Mouse (Mus musculus) midbrain, postnatal 0 days (tissue): ENCODE results near the gene Slc16a10. TPM values are rescaled to one million over a fixed set of nuclear protein-coding genes. Genes with fewer than 3 reads are reported as not detected.
A peak's percentile ranks its signal among the peaks of the same experiment; 100 is the strongest.

Experiments used
- ATAC-seq: fragments of 200-750 bp; cut with Nextera tagmentation; 2 replicates; pipeline ENCODE4 v1.8.0; 2017; ENCODE audit warnings: moderate number of reproducible peaks, mild to moderate bottlenecking, moderate TSS enrichment, moderate library complexity; ENCODE audit not compliant: low FRiP score
- DNase-seq: peaks from one replicate; pipeline ENCODE4 v3.0.0-alpha.2; 2015; ENCODE audit warnings: low spot score
- H3K27ac ChIP-seq: fragments of 300-500 bp; sonication (generic); 2 replicates; pipeline ENCODE4 v1.5.1; 2014; ENCODE audit warnings: low read depth, mild to moderate bottlenecking, low read length, mixed read lengths
- H3K27me3 ChIP-seq: fragments of 300-500 bp; sonication (generic); 2 replicates; pipeline ENCODE4 v1.6.1; 2014; ENCODE audit warnings: low read length, control low read depth, mixed read lengths; ENCODE audit not compliant: insufficient read depth
- H3K36me3 ChIP-seq: fragments of 300-500 bp; sonication (generic); 2 replicates; pipeline ENCODE4 v1.6.1; 2014; ENCODE audit warnings: low read length, control low read depth, mixed read lengths; ENCODE audit not compliant: insufficient read depth
- H3K4me1 ChIP-seq: fragments of 300-500 bp; sonication (generic); 2 replicates; pipeline ENCODE4 v1.6.1; 2014; ENCODE audit warnings: mild to moderate bottlenecking, control low read depth, antibody characterized with exemption, low read length, mixed read lengths; ENCODE audit not compliant: insufficient read depth
- H3K4me2 ChIP-seq: fragments of 300-500 bp; sonication (generic); 2 replicates; pipeline ENCODE4 v1.6.1; 2014; ENCODE audit warnings: low read depth, mild to moderate bottlenecking, low read length, mixed read lengths; ENCODE audit not compliant: poor library complexity, severe bottlenecking
- H3K4me3 ChIP-seq: fragments of 300-500 bp; sonication (generic); 2 replicates; pipeline ENCODE4 v1.5.1; 2014; ENCODE audit warnings: low read depth, mild to moderate bottlenecking, low read length, moderate library complexity
- H3K9ac ChIP-seq: fragments of 300-500 bp; sonication (generic); replicated peaks from 2 replicates; pipeline ENCODE4 v1.6.1; 2014; ENCODE audit warnings: mild to moderate bottlenecking, low read length, moderate library complexity, mixed read lengths; ENCODE audit not compliant: poor library complexity, severe bottlenecking
- H3K9me3 ChIP-seq: fragments of 300-500 bp; sonication (generic); 2 replicates; pipeline ENCODE4 v1.6.1; 2016; ENCODE audit warnings: low read length, control low read depth
- CTCF ChIP-seq: IDR thresholded peaks from 2 replicates; pipeline ENCODE4 v1.5.1; 2016; ENCODE audit warnings: antibody characterized with exemption, mild to moderate bottlenecking
- WGBS: fragments of 180-500 bp; shearing (Covaris S2); extraction: QIAGEN DNeasy Blood & Tissue Kit; methylation state at CpG from one replicate; pipeline ENCODE4 v1.1.7; 2014; 5-methylcytosine and 5-hydroxymethylcytosine counted together
- polyA plus RNA-seq: library from polyadenylated mRNA; unstranded; fragments of >200 nt; fragmentation: Nextera tagmentation; extraction: Ambion mirVana; gene quantifications from 2 replicates; pipeline ENCODE4 v1.2.1, GENCODE M21; 2015
- total RNA-seq: library from RNA; depleted of rRNA; stranded (reverse); fragments of >200 nt; gene quantifications from 2 replicates; pipeline ENCODE4 v1.2.3, GENCODE M21; 2014

The Slc16a10 gene
- total and polyA plus RNA-seq, 2 experiments from 2014 or later = 2.2 TPM

GRCm38 (mm10) chr10:40109520-40109919 lies 32.5 kb downstream of the Slc16a10 start:
- no peaks in the 10 kb centered on the region for H3K4me1 ChIP-seq
- TF ChIP-seq CTCF = no peak
- no peaks in the 10 kb centered on the region for H3K9me3 ChIP-seq

GRCm38 (mm10) chr10:40108992-40109391 lies 33.1 kb downstream of the Slc16a10 start:
- no peak overlapping the region for H3K27ac ChIP-seq
- no peaks in the 10 kb centered on the region for H3K9me3 ChIP-seq
- WGBS = 93% methylated on average over 8 of the region's 8 CpGs
- no peak overlapping the region for H3K4me3 ChIP-seq
- H3K9ac ChIP-seq = no peak overlapping the region
- no peak for DNase-seq
- H3K27me3 ChIP-seq = no peaks in the 10 kb centered on the region
- no peaks in the 10 kb centered on the region for H3K36me3 ChIP-seq
- H3K4me2 ChIP-seq = no peak overlapping the region
- ATAC-seq = no peak
- TF ChIP-seq CTCF = no peak
- H3K4me1 ChIP-seq = no peaks in the 10 kb centered on the region

More at GRCm38 (mm10) chr10:40109520-40109919, 32.5 kb downstream of the Slc16a10 start:
- Histone ChIP-seq H3K4me2 (no peak overlapping the region), H3K4me3 (no peak overlapping the region), H3K36me3 (no peaks in the 10 kb centered on the region), H3K27ac (no peak overlapping the region), H3K27me3 (no peaks in the 10 kb centered on the region), H3K9ac (no peak overlapping the region)
- 80% methylated on average over 5 of the region's 5 CpGs for WGBS
- DNase-seq (no peak), ATAC-seq (no peak)

- H3K9me3 ChIP-seq = no peaks in the 10 kb centered on the region
- no peak overlapping the region for H3K9ac ChIP-seq
- WGBS = 93% methylated on average over 1 of the region's 1 CpGs
- no peak overlapping the region for H3K4me3 ChIP-seq
- DNase-seq (no peak), ATAC-seq (no peak)
- TF ChIP-seq CTCF = no peak
- H3K27ac ChIP-seq = no peak overlapping the region
- H3K36me3 ChIP-seq = no peaks in the 10 kb centered on the region
- no peaks in the 10 kb centered on the region for H3K27me3 ChIP-seq
- no peaks in the 10 kb centered on the region for H3K4me1 ChIP-seq
- no peak overlapping the region for H3K4me2 ChIP-seq
Observed at GRCm38 (mm10) chr10:40107995-40108394, 34.1 kb downstream of the Slc16a10 start.

- H3K9me3 ChIP-seq = no peaks in the 10 kb centered on the region
- no peaks in the 10 kb centered on the region for H3K4me1 ChIP-seq
- DNase-seq (no peak), ATAC-seq (no peak)
- no peak overlapping the region for H3K4me3 ChIP-seq
- no peaks in the 10 kb centered on the region for H3K27me3 ChIP-seq
- no peak overlapping the region for H3K4me2 ChIP-seq
- TF ChIP-seq CTCF = no peak
- H3K36me3 ChIP-seq = no peaks in the 10 kb centered on the region
- WGBS = 85% methylated on average over 1 of the region's 1 CpGs
- no peak overlapping the region for H3K27ac ChIP-seq
- no peak overlapping the region for H3K9ac ChIP-seq
Observed at GRCm38 (mm10) chr10:40105174-40105573, 36.9 kb downstream of the Slc16a10 start.

GRCm38 (mm10) chr10:40103790-40104189 lies 38.3 kb downstream of the Slc16a10 start:
- H3K4me3 ChIP-seq = no peak overlapping the region
- no peaks in the 10 kb centered on the region for H3K27me3 ChIP-seq
- no peak overlapping the region for H3K4me2 ChIP-seq
- 63% methylated on average over 5 of the region's 5 CpGs for WGBS
- TF ChIP-seq CTCF = no peak
- no peaks in the 10 kb centered on the region for H3K36me3 ChIP-seq
- DNase-seq = peak; percentile 29
- H3K27ac ChIP-seq = 0 out of 2 replicates have a peak overlapping the region, but pooled peaks have one; percentile 26
- ATAC-seq = no peak
- no peaks in the 10 kb centered on the region for H3K9me3 ChIP-seq
- no peaks in the 10 kb centered on the region for H3K4me1 ChIP-seq
- H3K9ac ChIP-seq = no peak overlapping the region

- 65% methylated on average over 8 of the region's 8 CpGs for WGBS
- DNase-seq = no peak
Observed at GRCm38 (mm10) chr10:40102986-40103385, 39.1 kb downstream of the Slc16a10 start.

More at GRCm38 (mm10) chr10:40102986-40103385, 39.1 kb downstream of the Slc16a10 start:
- Histone ChIP-seq H3K9me3 (no peaks in the 10 kb centered on the region), H3K4me1 (no peaks in the 10 kb centered on the region), H3K9ac (no peak overlapping the region), H3K4me3 (no peak overlapping the region), H3K27me3 (no peaks in the 10 kb centered on the region), H3K27ac (no peak overlapping the region; the same call in 1 of the 2 replicates), H3K36me3 (no peaks in the 10 kb centered on the region), H3K4me2 (no peak overlapping the region)
- no peak for TF ChIP-seq CTCF
- no peak for ATAC-seq
